Mouse (Mus musculus) CD8-positive naive resting alpha-beta T cell, adult 2 months (primary cell): ENCODE measurements around the gene Tpx2.

Experiments used
- DNase-seq, 2 experiments: peaks; one replicate each; pipeline ENCODE4 v3.0.0; 2022; ENCODE audit warnings: low read depth in 2 of 2, low spot score in 2 of 2

Tpx2 gene

GRCm38 (mm10) chr2:152911432-152911831 lies 63.7 kb downstream of the Tpx2 start:
- DNase-seq = no peak

GRCm38 (mm10) chr2:152913471-152913870 lies 65.7 kb downstream of the Tpx2 start:
- no peak for DNase-seq

- peak; percentile 63 to 78 for DNase-seq
Observed at GRCm38 (mm10) chr2:152914310-152915120, 66.8 kb downstream of the Tpx2 start.

DNA sequence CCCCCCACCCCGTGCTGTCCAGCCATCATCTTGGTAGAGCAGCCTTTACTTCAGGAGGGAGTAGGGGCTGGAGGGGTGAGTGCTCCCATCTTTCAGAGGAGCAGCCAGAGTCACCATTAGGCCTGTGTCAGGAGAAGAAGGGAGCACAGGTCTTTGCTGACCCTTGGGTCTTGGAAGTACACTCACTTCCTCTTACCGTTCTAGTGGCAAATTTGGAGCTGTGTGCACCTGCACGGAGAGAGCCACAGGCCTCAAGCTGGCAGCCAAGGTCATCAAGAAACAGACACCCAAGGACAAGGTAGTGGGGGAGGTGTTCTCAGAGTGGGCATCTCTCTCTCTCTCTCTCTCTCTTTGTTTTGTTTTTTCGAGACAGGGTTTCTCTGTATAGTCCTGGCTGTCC lies 67.7 kb downstream of the Tpx2 start:
- DNase-seq = no peak

GRCm38 (mm10) chr2:152916111-152916510 lies 68.3 kb downstream of the Tpx2 start:
- no peak for DNase-seq

GRCm38 (mm10) chr2:152917671-152918070 lies 69.9 kb downstream of the Tpx2 start:
- DNase-seq = no peak

DNA sequence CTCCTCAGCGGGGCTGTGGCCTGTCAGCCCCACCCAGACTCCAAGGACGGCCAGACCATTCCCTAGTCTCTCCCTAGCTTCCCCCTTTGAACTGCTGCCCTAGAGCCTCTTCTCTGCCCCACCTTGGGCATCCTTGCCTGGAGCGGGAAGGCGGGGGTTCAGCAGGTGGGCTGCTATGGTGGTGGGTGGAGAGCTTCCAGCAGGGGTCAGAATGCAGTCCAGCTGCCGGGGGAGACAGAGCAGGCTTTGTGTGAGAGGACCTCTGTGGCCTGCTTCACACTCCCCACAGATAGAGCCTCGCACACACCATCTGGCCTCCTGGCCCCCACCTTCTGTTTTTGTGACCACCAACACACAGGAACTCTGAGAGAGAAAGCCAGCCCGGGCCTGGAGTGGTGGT lies 74.6 kb downstream of the Tpx2 start:
- no peak for DNase-seq

GRCm38 (mm10) chr2:152923621-152924020 lies 75.9 kb downstream of the Tpx2 start:
- no peak for DNase-seq

- DNase-seq = no peak
Observed at GRCm38 (mm10) chr2:152924128-152924527, 76.4 kb downstream of the Tpx2 start.

- no peak for DNase-seq
Observed at GRCm38 (mm10) chr2:152924543-152924942, 76.8 kb downstream of the Tpx2 start.

DNA sequence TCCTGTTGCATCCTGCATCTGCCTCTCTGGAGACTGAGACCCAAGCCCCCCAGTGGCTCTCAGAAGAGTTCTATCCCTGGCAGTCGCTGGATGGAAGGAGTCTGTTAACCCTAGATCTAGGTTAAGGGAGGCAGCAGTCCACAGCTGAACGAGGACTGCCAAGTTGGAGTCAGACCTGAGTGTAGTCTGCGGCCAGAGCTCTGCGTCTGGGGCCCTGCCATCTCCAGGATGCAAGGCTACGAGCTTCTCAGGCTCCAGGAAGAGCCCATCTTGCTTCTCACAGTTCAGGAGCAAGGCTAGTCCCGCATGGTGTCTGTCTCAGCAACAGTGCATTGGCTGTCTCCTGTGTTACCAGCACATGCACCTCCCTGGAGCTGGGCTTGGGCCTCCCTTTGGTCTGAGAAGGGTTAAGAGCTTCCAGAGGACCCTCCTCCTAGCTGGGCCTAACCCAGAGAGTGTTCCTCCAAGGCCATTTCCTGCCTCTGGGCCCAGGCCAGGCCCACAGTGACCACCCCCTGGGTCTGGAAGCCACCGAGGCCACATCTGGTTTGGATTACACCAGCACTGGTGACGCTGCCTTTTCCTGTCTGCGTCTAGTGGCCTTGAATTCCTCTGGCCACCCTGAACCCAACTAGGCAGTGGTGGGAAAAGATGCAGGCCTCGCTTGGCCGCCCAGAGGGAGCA lies 77.6 kb downstream of the Tpx2 start:
- no peak for DNase-seq

- DNase-seq = no peak
Observed at GRCm38 (mm10) chr2:152926896-152927295, 79.1 kb downstream of the Tpx2 start.

DNA sequence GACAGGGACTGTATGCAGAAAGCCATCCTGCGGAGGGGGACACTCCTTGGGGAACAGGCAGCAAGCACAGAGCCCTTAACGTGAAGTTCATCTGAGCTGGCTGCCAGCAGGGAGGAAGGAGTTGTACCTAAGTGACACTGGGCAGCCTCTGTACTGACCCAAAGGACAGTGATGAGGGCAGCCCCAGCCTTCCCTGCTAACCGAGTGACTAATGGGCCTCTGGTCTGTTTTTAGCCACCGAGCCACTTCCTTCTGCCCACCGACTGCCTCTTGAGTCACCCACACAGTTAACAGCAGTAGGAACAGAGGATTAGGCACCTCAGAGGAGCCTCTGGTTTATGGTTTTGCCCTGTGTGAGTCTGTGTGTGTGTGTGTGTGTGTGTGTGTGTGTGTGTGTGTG lies 79.6 kb downstream of the Tpx2 start:
- no peak for DNase-seq

DNA sequence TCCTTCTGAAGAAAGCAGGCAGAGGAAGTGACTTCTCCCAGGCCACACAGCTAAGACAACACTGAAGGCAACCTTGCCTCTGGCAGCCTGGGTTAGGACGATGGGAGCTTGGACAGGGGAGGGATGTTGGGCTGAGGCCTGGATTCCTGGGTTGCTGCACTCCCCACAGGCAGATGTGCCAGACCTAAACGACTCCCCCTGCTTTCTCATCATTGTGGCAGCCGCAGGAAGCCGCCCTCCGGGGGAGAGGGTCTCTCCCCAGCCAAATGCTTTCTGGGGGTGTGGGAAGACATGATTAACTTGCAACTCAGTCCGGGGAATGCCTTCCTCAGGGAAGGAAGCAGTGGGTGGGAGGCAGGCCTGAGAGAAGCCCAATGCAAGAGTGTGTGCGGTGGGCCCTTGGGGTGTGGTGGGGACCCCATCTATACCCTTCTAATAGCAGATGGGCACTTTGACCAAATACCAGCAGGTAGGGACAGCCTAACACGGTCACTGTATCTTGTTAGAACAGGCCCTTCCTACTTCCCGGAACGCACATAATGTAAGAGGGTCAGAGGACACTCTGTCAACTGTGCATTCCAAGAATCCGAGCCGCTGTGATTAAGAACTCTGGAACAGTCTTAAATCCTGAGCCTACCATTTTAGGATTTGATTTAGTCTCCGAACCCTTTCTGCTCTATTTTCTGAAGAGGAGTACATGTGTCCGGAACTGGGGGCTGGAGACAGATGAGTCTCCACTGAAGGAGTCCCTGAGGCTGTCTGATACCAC lies 80.6 kb downstream of the Tpx2 start:
- no peak for DNase-seq

- DNase-seq = no peak
Observed at GRCm38 (mm10) chr2:152928988-152929370, 81.2 kb downstream of the Tpx2 start.

- no peak for DNase-seq
Observed at GRCm38 (mm10) chr2:152930276-152930675, 82.5 kb downstream of the Tpx2 start.

- no peak for DNase-seq
Observed at GRCm38 (mm10) chr2:152931456-152932160, 83.8 kb downstream of the Tpx2 start.

GRCm38 (mm10) chr2:152933048-152933447 lies 85.3 kb downstream of the Tpx2 start, which contains the start of gene Foxs1:
Foxs1 (minus strand) TSS chr2:152933208.
- DNase-seq = no peak

DNA sequence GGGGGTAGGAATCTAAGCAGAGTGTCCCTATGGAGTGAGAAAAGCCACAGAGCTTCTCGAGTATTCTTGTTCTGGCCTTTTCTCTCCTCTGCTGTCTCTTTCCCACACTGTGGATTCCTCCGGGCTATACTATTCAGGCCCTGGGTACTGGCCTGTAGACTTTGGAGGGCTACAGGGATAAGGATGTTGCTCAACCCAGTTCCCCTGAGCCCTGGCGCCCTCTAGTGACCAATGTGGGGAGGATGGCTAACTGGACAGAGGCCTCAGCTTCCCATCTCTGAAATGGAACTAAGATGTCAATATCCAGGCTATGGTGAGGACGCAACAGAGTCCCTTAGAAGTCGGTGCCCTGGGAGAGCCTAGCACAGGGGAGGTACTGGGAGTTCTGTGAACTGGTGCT lies 85.8 kb downstream of the Tpx2 start:
- DNase-seq = no peak

DNA sequence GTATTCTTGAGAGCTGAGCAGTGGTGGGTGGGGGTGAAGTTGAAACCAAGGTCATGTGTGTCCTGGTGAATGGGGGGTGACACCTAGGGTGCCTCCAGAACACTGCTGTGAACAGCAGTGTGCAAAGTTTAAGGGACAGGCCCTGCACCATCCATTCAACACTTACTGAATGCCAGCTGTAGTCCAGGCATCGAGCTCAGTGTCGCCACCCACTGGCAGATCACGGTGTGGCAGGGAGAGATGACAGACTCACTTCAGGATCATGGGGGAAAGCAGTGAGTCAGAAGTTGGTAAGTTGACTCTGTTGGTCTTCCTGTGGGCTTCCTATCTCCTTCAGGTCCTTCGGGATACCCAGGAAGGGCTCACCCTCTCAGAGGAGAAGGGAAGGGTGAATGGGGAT lies 92.1 kb downstream of the Tpx2 start:
- DNase-seq = peak; percentile 10 to 50

DNA sequence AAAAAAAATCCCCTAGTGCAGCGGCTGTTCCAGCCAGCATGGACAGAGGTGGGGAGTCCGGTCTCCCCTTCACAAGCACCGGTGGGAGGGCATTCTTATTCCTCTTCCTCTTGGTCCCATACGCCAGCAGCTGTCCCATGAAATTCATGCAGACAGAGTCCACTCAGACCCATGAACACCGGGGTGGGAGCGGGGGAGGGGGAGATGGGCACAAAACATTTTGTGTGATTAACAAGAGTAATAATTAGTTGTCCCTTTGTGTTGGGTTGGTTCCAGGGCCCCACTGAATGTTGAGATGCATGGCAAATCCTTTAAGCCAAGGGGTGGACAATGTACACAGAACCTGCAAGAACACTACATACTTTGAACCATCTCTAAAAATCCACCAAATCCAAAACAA lies 93.3 kb downstream of the Tpx2 start:
- no peak for DNase-seq
